Mouse (Mus musculus) heart, embryonic 10.5 days (tissue): ENCODE measurements around the gene Fdx1l. TPM values are rescaled to one million over a fixed set of nuclear protein-coding genes. Genes with fewer than 3 reads are reported as not detected.

Experiments
- microRNA counts: library from miRNA; unstranded; fragments of <30 nt; microRNA quantifications from one replicate; lab custom pipeline; 2017
- microRNA-seq: library from miRNA; unstranded; fragments of <30 nt; microRNA quantifications from one replicate; pipeline ENCODE4, GENCODE M21; 2017
- polyA plus RNA-seq: library from polyadenylated mRNA; unstranded; fragments of >200 nt; fragmentation: Nextera tagmentation; extraction: Ambion mirVana; gene quantifications from 2 replicates; pipeline ENCODE4 v1.2.1, GENCODE M21; 2016

Fdx1l gene
- polyA plus RNA-seq, 1 experiment from 2014 or later, result 79.5 TPM

MicroRNA genes within 50 kb of the gene (microRNA counts, 519-probe panel; counts per million panel counts)
- microRNA mmu-miR-1900 (lab: Ali Mortazavi, UCI), result 4,990 counts per million, percentile 37 among the panel's probes with 10 or more counts

Small RNA genes lying within 50 kb of the gene (microRNA-seq; reads per million reads assigned to microRNA genes)
- gene Mir1900, result not detected
- gene Mir7082, result 2.5 reads per million, percentile 2 among the genes with 10 or more reads in this experiment

Other genes starting within 250 kb of the Fdx1l start
- 2.5 and 3.0 TPM in 2 replicates for gene A230050P20Rik, start 205.0 kb downstream of the Fdx1l start, polyA plus RNA-seq
- 3.5 and 7.2 TPM in 2 replicates for gene Angptl6, start 193.9 kb downstream of the Fdx1l start, polyA plus RNA-seq
- gene Ppan, start 185.4 kb downstream of the Fdx1l start, polyA plus RNA-seq, result 66.0 and 95.8 TPM in 2 replicates
- gene Eif3g, start 175.0 kb downstream of the Fdx1l start, polyA plus RNA-seq, result 327 and 389 TPM in 2 replicates
- gene Dnmt1, start 113.7 kb downstream of the Fdx1l start, polyA plus RNA-seq, result 105 and 110 TPM in 2 replicates
- 25.1 and 34.6 TPM in 2 replicates for gene S1pr2, start 96.8 kb downstream of the Fdx1l start, polyA plus RNA-seq
- gene Mrpl4, start 70.9 kb downstream of the Fdx1l start, polyA plus RNA-seq, result 157 and 162 TPM in 2 replicates
- 7.7 and 9.7 TPM in 2 replicates for gene Icam1, start 57.6 kb downstream of the Fdx1l start, polyA plus RNA-seq
- gene Icam4, start 44.2 kb downstream of the Fdx1l start, polyA plus RNA-seq, result 15.2 and 19.9 TPM in 2 replicates
- gene Icam5, start 41.5 kb downstream of the Fdx1l start, polyA plus RNA-seq, result 0.06 and 0.09 TPM in 2 replicates
- gene Zglp1, start 6.5 kb downstream of the Fdx1l start, polyA plus RNA-seq, result 1.0 and 1.9 TPM in 2 replicates
- gene Gm49373, start 518 bp downstream of the Fdx1l start, polyA plus RNA-seq, result 0.25 and 0.79 TPM in 2 replicates
- gene Gm38431, start 18.4 kb upstream of the Fdx1l start, polyA plus RNA-seq, result 3.2 and 3.4 TPM in 2 replicates
- gene Raver1, start 18.4 kb upstream of the Fdx1l start, polyA plus RNA-seq, result 76.7 and 83.9 TPM in 2 replicates
- 12.6 and 16.5 TPM in 2 replicates for gene Tyk2, start 57.6 kb upstream of the Fdx1l start, polyA plus RNA-seq
- gene Cdc37, start 76.4 kb upstream of the Fdx1l start, polyA plus RNA-seq, result 286 and 333 TPM in 2 replicates
- gene Pde4a, start 92.1 kb upstream of the Fdx1l start, polyA plus RNA-seq, result 7.5 and 9.0 TPM in 2 replicates
- 51.4 and 52.4 TPM in 2 replicates for gene Keap1, start 165.7 kb upstream of the Fdx1l start, polyA plus RNA-seq
- gene S1pr5, start 174.8 kb upstream of the Fdx1l start, polyA plus RNA-seq, result 0.46 and 0.47 TPM in 2 replicates
- gene Atg4d, start 191.7 kb upstream of the Fdx1l start, polyA plus RNA-seq, result 50.6 and 57.9 TPM in 2 replicates
- gene Kri1, start 214.4 kb upstream of the Fdx1l start, polyA plus RNA-seq, result 14.5 and 21.3 TPM in 2 replicates
- gene Cdkn2d, start 217.8 kb upstream of the Fdx1l start, polyA plus RNA-seq, result 69.0 and 93.4 TPM in 2 replicates
- 2.0 and 6.1 TPM in 2 replicates for gene Ap1m2, start 238.7 kb upstream of the Fdx1l start, polyA plus RNA-seq
- 69.2 and 70.4 TPM in 2 replicates for gene Slc44a2, start 247.1 kb upstream of the Fdx1l start, polyA plus RNA-seq